Mouse (Mus musculus): ENCODE results near the gene Trim31. TPM values are rescaled to one million over a fixed set of nuclear protein-coding genes. Genes with fewer than 3 reads are reported as not detected.

Gene Trim31
- polyA plus RNA-seq, 1 experiment from 2014 or later: not detected

- no peak within 1 kb of the TSS for H3K27ac ChIP-seq (ENCODE audit: low read depth, low read length)
- 16% methylated on average over 29 of the region's 29 CpGs for WGBS
- H3K4me3 ChIP-seq (ENCODE audit: low read depth, low read length): no peak within 1 kb of the TSS
- H3K4me2 ChIP-seq (ENCODE audit: low read depth): peak within 1 kb of the TSS; percentile 19
- DNase-seq (ENCODE audit: low spot score): no peak
- 0 out of 2 replicates have a peak, but pooled peaks cover 4% of the 10 kb centered on the region for H3K27me3 ChIP-seq (ENCODE audit: control insufficient read depth, insufficient read depth, low read length)
- H3K9me3 ChIP-seq (ENCODE audit: control insufficient read depth, low read length): no peaks in the 10 kb centered on the region
- no peaks in the 10 kb centered on the region for H3K36me3 ChIP-seq (ENCODE audit: control insufficient read depth, insufficient read depth, low read length)
- peak within 1 kb of the TSS; percentile 30; the same call in 1 of the 2 replicates for H3K9ac ChIP-seq (ENCODE audit: low read length)
- H3K4me1 ChIP-seq (ENCODE audit: control insufficient read depth, insufficient read depth, low read length): no peaks in the 10 kb centered on the region
- no peak for ATAC-seq (ENCODE audit: insufficient read depth, low FRiP score, low TSS enrichment)
Observed at GRCm38 (mm10) chr17:36866719-36867527, 31.0 kb upstream of the Trim31 start, which contains the start of gene Trim15. TSS of gene Trim15 (minus strand) at chr17:36867210.

- 0 out of 2 replicates have a peak, but pooled peaks cover 4% of the 10 kb centered on the region for H3K27me3 ChIP-seq (ENCODE audit: control insufficient read depth, insufficient read depth, low read length)
- no peak for DNase-seq (ENCODE audit: low spot score)
- WGBS: 87% methylated on average over 2 of the region's 2 CpGs
- H3K36me3 ChIP-seq (ENCODE audit: control insufficient read depth, insufficient read depth, low read length): no peaks in the 10 kb centered on the region
- H3K4me2 ChIP-seq (ENCODE audit: low read depth): no peak overlapping the region
- no peaks in the 10 kb centered on the region for H3K4me1 ChIP-seq (ENCODE audit: control insufficient read depth, insufficient read depth, low read length)
- H3K9me3 ChIP-seq (ENCODE audit: control insufficient read depth, low read length): no peaks in the 10 kb centered on the region
- no peak overlapping the region for H3K9ac ChIP-seq (ENCODE audit: low read length)
- H3K4me3 ChIP-seq (ENCODE audit: low read depth, low read length): no peak overlapping the region
- no peak for ATAC-seq (ENCODE audit: insufficient read depth, low FRiP score, low TSS enrichment)
- no peak overlapping the region for H3K27ac ChIP-seq (ENCODE audit: low read depth, low read length)
Observed at GRCm38 (mm10) chr17:36868836-36869235, 29.1 kb upstream of the Trim31 start.

- H3K27me3 ChIP-seq (ENCODE audit: control insufficient read depth, insufficient read depth, low read length): 0 out of 2 replicates have a peak, but pooled peaks cover 4% of the 10 kb centered on the region
- H3K4me2 ChIP-seq (ENCODE audit: low read depth): no peak within 1 kb of the TSS
- no peak within 1 kb of the TSS for H3K4me3 ChIP-seq (ENCODE audit: low read depth, low read length)
- 85% methylated on average over 4 of the region's 4 CpGs for WGBS
- no peak within 1 kb of the TSS for H3K9ac ChIP-seq (ENCODE audit: low read length)
- no peaks in the 10 kb centered on the region for H3K36me3 ChIP-seq (ENCODE audit: control insufficient read depth, insufficient read depth, low read length)
- no peaks in the 10 kb centered on the region for H3K9me3 ChIP-seq (ENCODE audit: control insufficient read depth, low read length)
- no peaks in the 10 kb centered on the region for H3K4me1 ChIP-seq (ENCODE audit: control insufficient read depth, insufficient read depth, low read length)
- DNase-seq (ENCODE audit: low spot score): no peak
- no peak within 1 kb of the TSS for H3K27ac ChIP-seq (ENCODE audit: low read depth, low read length)
- no peak for ATAC-seq (ENCODE audit: insufficient read depth, low FRiP score, low TSS enrichment)
Observed at GRCm38 (mm10) chr17:36869284-36869954, 28.5 kb upstream of the Trim31 start, which contains the start of gene Trim10. TSS of gene Trim10 (plus strand) at chr17:36869574.

- ATAC-seq (ENCODE audit: insufficient read depth, low FRiP score, low TSS enrichment) (no peak), DNase-seq (ENCODE audit: low spot score) (no peak)
- Histone ChIP-seq H3K4me3 (ENCODE audit: low read depth, low read length) (no peak overlapping the region), H3K4me2 (ENCODE audit: low read depth) (no peak overlapping the region), H3K27ac (ENCODE audit: low read depth, low read length) (no peak overlapping the region), H3K36me3 (ENCODE audit: control insufficient read depth, insufficient read depth, low read length) (no peaks in the 10 kb centered on the region), H3K9me3 (ENCODE audit: control insufficient read depth, low read length) (no peaks in the 10 kb centered on the region), H3K4me1 (ENCODE audit: control insufficient read depth, insufficient read depth, low read length) (no peaks in the 10 kb centered on the region), H3K9ac (ENCODE audit: low read length) (no peak overlapping the region), H3K27me3 (ENCODE audit: control insufficient read depth, insufficient read depth, low read length) (0 out of 2 replicates have a peak, but pooled peaks cover 4% of the 10 kb centered on the region)
- WGBS: 82% methylated on average over 25 of the region's 25 CpGs
Observed at GRCm38 (mm10) chr17:36869955-36870810, 27.7 kb upstream of the Trim31 start.

GRCm38 (mm10) chr17:36874636-36875035 is 23.3 kb upstream of the Trim31 start:
- no peaks in the 10 kb centered on the region for H3K36me3 ChIP-seq (ENCODE audit: control insufficient read depth, insufficient read depth, low read length)
- ATAC-seq (ENCODE audit: insufficient read depth, low FRiP score, low TSS enrichment): no peak
- H3K27me3 ChIP-seq (ENCODE audit: control insufficient read depth, insufficient read depth, low read length): no peaks in the 10 kb centered on the region
- DNase-seq (ENCODE audit: low spot score): no peak
- H3K4me2 ChIP-seq (ENCODE audit: low read depth): no peak overlapping the region
- H3K4me1 ChIP-seq (ENCODE audit: control insufficient read depth, insufficient read depth, low read length): no peaks in the 10 kb centered on the region
- no peaks in the 10 kb centered on the region for H3K9me3 ChIP-seq (ENCODE audit: control insufficient read depth, low read length)
- no peak overlapping the region for H3K4me3 ChIP-seq (ENCODE audit: low read depth, low read length)
- H3K9ac ChIP-seq (ENCODE audit: low read length): no peak overlapping the region
- H3K27ac ChIP-seq (ENCODE audit: low read depth, low read length): no peak overlapping the region
- 66% methylated on average over 4 of the region's 4 CpGs for WGBS

- Histone ChIP-seq H3K36me3 (ENCODE audit: control insufficient read depth, insufficient read depth, low read length) (no peaks in the 10 kb centered on the region), H3K27me3 (ENCODE audit: control insufficient read depth, insufficient read depth, low read length) (no peaks in the 10 kb centered on the region), H3K9ac (ENCODE audit: low read length) (no peak overlapping the region), H3K9me3 (ENCODE audit: control insufficient read depth, low read length) (no peaks in the 10 kb centered on the region), H3K4me1 (ENCODE audit: control insufficient read depth, insufficient read depth, low read length) (no peaks in the 10 kb centered on the region), H3K4me3 (ENCODE audit: low read depth, low read length) (no peak overlapping the region), H3K27ac (ENCODE audit: low read depth, low read length) (no peak overlapping the region), H3K4me2 (ENCODE audit: low read depth) (no peak overlapping the region)
- ATAC-seq (ENCODE audit: insufficient read depth, low FRiP score, low TSS enrichment) (no peak), DNase-seq (ENCODE audit: low spot score) (no peak)
- WGBS: 92% methylated on average over 2 of the region's 2 CpGs
Observed at GRCm38 (mm10) chr17:36883350-36883749, 14.6 kb upstream of the Trim31 start.

- WGBS: 96% methylated on average over 12 of the region's 12 CpGs
- no peaks in the 10 kb centered on the region for H3K4me1 ChIP-seq (ENCODE audit: control insufficient read depth, insufficient read depth, low read length)
- H3K9ac ChIP-seq (ENCODE audit: low read length): no peak overlapping the region
- ATAC-seq (ENCODE audit: insufficient read depth, low FRiP score, low TSS enrichment) (no peak), DNase-seq (ENCODE audit: low spot score) (no peak)
- H3K36me3 ChIP-seq (ENCODE audit: control insufficient read depth, insufficient read depth, low read length): no peaks in the 10 kb centered on the region
- H3K27me3 ChIP-seq (ENCODE audit: control insufficient read depth, insufficient read depth, low read length): no peaks in the 10 kb centered on the region
- no peaks in the 10 kb centered on the region for H3K9me3 ChIP-seq (ENCODE audit: control insufficient read depth, low read length)
- no peak overlapping the region for H3K27ac ChIP-seq (ENCODE audit: low read depth, low read length)
- H3K4me2 ChIP-seq (ENCODE audit: low read depth): no peak overlapping the region
- no peak overlapping the region for H3K4me3 ChIP-seq (ENCODE audit: low read depth, low read length)
Observed at GRCm38 (mm10) chr17:36885132-36885790, 12.7 kb upstream of the Trim31 start.

Measured in neural tube, embryonic 11.5 days (tissue).